Mouse (Mus musculus) small intestine, adult 2 months (tissue): ENCODE measurements at regions not wholly inside any gene's neighbourhood (a gene's known extent, or its start where the extent isn't known, plus 50 kb on each side); places are given as distances from the start of the nearest gene placed in this dataset.
A peak's percentile ranks its signal among the peaks of the same experiment; 100 is the strongest.

Experiments
- H3K27ac ChIP-seq: fragments of 200-500 bp; 2 replicates; pipeline ENCODE4 v1.5.1; 2012; ENCODE audit warnings: low read depth, low read length, control low read depth, inconsistent platforms; ENCODE audit not compliant: insufficient read depth
- H3K27me3 ChIP-seq: fragments of 200-500 bp; 2 replicates; pipeline ENCODE4 v1.6.1; 2012; ENCODE audit warnings: mild to moderate bottlenecking, moderate library complexity, low read length, inconsistent platforms; ENCODE audit not compliant: control insufficient read depth, insufficient read depth
- H3K36me3 ChIP-seq: fragments of 200-500 bp; 2 replicates; pipeline ENCODE4 v1.6.1; 2012; ENCODE audit warnings: mild to moderate bottlenecking, low read length, control low read depth, inconsistent platforms; ENCODE audit not compliant: control insufficient read depth, insufficient read depth
- H3K4me1 ChIP-seq: fragments of 200-500 bp; 2 replicates; pipeline ENCODE4 v1.6.1; 2012; ENCODE audit warnings: low read length, inconsistent platforms, mixed read lengths; ENCODE audit not compliant: control insufficient read depth, insufficient read depth, insufficient read length
- H3K4me3 ChIP-seq: fragments of 200-500 bp; 2 replicates; pipeline ENCODE4 v1.5.1; 2012; ENCODE audit warnings: low read depth, mild to moderate bottlenecking, control low read depth, inconsistent platforms, low read length, moderate library complexity
- CTCF ChIP-seq: fragments of 200-500 bp; IDR thresholded peaks from 2 replicates; pipeline ENCODE4 v1.5.1; 2012; ENCODE audit warnings: low read depth, mild to moderate bottlenecking, control low read depth, inconsistent platforms, low read length, moderate library complexity, mixed read lengths; ENCODE audit not compliant: insufficient replicate concordance, insufficient read length; ENCODE audit errors: extremely low read depth
- POLR2A ChIP-seq: fragments of 200-500 bp; IDR thresholded peaks from 2 replicates; pipeline ENCODE4 v1.6.1; 2012; ENCODE audit warnings: low read depth, mild to moderate bottlenecking, control low read depth, inconsistent platforms, low read length, moderate library complexity
- WGBS: fragments of 180-500 bp; shearing (Covaris S2); methylation state at CpG from one replicate; pipeline ENCODE4 v1.1.7; 2018; 5-methylcytosine and 5-hydroxymethylcytosine counted together

DNA sequence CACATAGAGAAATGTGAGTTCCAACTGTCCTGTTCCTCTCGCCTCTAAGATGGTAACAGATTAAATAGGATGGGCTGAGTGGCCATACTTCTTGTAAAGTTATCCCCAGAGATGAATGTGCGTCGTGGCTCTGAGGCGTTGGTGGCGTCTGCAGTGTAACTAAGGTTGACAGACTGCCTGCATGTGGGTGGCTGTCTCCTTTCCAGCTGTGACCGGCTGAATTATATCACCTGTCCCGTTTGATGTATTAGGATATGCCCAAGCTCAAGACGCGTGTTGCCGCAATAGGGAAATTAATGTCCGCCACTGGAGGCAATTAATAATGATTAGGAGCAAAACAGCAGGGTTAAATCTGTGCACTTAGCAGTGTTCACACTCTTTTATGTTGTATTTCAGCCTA lies 240.9 kb downstream of the Skap2 start:
- Histone ChIP-seq H3K4me3 (no peak overlapping the region), H3K4me1 (no peaks in the 10 kb centered on the region), H3K27me3 (no peaks in the 10 kb centered on the region; the same call in 1 of the 2 replicates), H3K36me3 (no peaks in the 10 kb centered on the region), H3K27ac (no peak overlapping the region)
- no peak for TF ChIP-seq POLR2A
- no peak for TF ChIP-seq CTCF
- WGBS: 49% methylated on average over 11 of the region's 11 CpGs

DNA sequence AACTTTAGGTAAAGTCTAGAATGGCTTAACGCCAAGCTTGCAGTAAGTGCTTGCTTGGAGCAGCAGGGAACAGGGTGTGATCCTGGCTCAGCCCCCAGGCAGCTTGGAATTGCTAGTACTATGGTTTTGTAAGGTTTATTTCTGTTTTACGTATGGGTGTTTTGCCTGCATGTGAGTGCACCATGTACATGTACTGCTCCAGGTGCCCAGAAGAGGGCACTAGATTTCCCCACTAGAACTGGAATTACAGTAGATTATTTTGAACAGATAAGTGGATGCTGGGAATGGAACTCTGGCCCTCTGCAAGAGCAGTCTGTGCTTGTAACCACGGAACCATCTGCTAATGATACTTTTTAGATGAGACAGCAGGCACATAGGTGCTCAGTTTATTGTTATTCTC lies 237.6 kb downstream of the Skap2 start:
- Histone ChIP-seq H3K27me3 (no peaks in the 10 kb centered on the region; the same call in 1 of the 2 replicates), H3K4me1 (no peaks in the 10 kb centered on the region), H3K4me3 (no peak overlapping the region), H3K36me3 (no peaks in the 10 kb centered on the region), H3K27ac (no peak overlapping the region)
- 81% methylated on average over 3 of the region's 3 CpGs for WGBS
- no peak for TF ChIP-seq POLR2A
- TF ChIP-seq CTCF: no peak

GRCm38 (mm10) chr6:51785615-51786014 lies 226.7 kb downstream of the Skap2 start:
- TF ChIP-seq CTCF (no peak), POLR2A (no peak)
- WGBS: 23% methylated on average over 3 of the region's 3 CpGs

DNA sequence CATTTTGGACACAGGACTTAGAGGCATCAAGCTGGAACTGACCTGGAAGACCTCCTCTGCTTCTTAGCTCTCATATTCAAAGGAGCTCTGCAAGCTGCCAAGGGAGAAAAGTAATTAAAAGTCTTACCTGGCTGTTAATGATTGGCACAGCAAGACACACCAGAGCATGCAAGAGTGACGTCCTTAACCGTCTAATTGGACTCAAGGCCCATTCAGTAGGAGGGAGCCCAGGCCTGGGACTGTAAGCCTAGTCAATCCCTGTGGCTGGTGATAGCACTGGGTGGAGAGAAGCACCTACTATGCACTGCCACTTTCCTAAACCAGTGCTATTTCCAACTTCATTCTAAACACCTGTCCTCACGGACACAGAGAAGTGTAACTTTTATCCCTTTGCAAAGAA lies 225.5 kb downstream of the Skap2 start:
- no peaks in the 10 kb centered on the region for H3K4me1 ChIP-seq
- no peak overlapping the region for H3K4me3 ChIP-seq
- no peak for TF ChIP-seq CTCF
- TF ChIP-seq POLR2A: no peak
- no peaks in the 10 kb centered on the region for H3K27me3 ChIP-seq
- WGBS: 66% methylated on average over 3 of the region's 3 CpGs
- H3K27ac ChIP-seq: no peak overlapping the region
- no peaks in the 10 kb centered on the region for H3K36me3 ChIP-seq

More at GRCm38 (mm10) chr6:51785615-51786014, 226.7 kb downstream of the Skap2 start:
- no peak overlapping the region for H3K27ac ChIP-seq
- H3K4me3 ChIP-seq: no peak overlapping the region
- no peaks in the 10 kb centered on the region for H3K36me3 ChIP-seq
- no peaks in the 10 kb centered on the region for H3K4me1 ChIP-seq
- no peaks in the 10 kb centered on the region for H3K27me3 ChIP-seq

DNA sequence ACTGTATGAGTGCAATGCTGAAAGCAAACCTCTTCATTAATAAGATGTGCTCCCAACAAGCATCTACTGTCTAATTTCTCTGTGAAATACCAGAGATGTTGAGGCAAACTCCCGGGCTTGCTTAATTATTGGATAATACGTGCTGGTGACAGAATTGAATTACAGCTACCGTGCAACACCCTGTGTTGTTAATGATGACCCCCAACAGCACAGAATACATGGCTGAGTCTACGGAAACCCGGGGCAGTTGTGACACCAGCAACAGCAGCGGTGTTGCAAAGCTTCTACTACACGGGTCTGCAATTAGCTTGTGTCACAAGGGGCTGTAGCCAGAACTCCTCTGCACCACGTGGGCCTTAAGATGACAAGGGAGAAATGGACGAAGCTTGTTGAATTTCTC lies 224.2 kb downstream of the Skap2 start:
- Histone ChIP-seq H3K4me3 (no peak overlapping the region), H3K4me1 (no peaks in the 10 kb centered on the region), H3K27me3 (no peaks in the 10 kb centered on the region), H3K27ac (no peak overlapping the region), H3K36me3 (no peaks in the 10 kb centered on the region)
- no peak for TF ChIP-seq POLR2A
- no peak for TF ChIP-seq CTCF
- 86% methylated on average over 9 of the region's 9 CpGs for WGBS

GRCm38 (mm10) chr6:51790293-51790692 lies 222.1 kb downstream of the Skap2 start:
- TF ChIP-seq CTCF (no peak), POLR2A (no peak)
- Histone ChIP-seq H3K4me3 (no peak overlapping the region), H3K27ac (no peak overlapping the region), H3K27me3 (no peaks in the 10 kb centered on the region), H3K36me3 (no peaks in the 10 kb centered on the region), H3K4me1 (no peaks in the 10 kb centered on the region)
- 33% methylated on average over 5 of the region's 5 CpGs for WGBS

GRCm38 (mm10) chr6:51790693-51791092 lies 221.7 kb downstream of the Skap2 start:
- no peaks in the 10 kb centered on the region for H3K27me3 ChIP-seq
- H3K4me1 ChIP-seq: no peaks in the 10 kb centered on the region
- WGBS: 74% methylated on average over 7 of the region's 7 CpGs
- no peak overlapping the region for H3K4me3 ChIP-seq
- TF ChIP-seq POLR2A (no peak), CTCF (no peak)
- H3K36me3 ChIP-seq: no peaks in the 10 kb centered on the region
- H3K27ac ChIP-seq: no peak overlapping the region

DNA sequence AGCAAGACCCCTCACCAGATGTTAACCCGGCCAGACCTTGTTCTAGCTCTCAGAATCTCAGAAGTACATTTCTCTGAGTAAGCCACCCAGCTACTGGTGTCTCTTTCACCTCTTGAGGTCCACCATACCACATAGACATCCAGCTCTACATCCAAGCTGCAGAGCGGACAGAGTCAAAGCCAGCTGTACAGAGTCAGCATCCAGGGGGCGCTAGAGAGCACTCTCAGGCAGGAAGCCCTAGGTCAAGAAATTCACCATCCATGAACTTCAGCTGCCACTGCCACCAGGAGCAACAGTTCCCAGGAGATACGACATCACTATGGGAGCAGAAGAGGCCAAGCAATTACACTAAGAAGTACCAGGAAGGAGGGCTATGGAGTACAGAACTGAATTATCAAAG lies 217.0 kb downstream of the Skap2 start:
- no peaks in the 10 kb centered on the region for H3K27me3 ChIP-seq
- WGBS: 59% methylated on average over 4 of the region's 4 CpGs
- no peak overlapping the region for H3K27ac ChIP-seq
- H3K4me1 ChIP-seq: no peaks in the 10 kb centered on the region
- no peaks in the 10 kb centered on the region for H3K36me3 ChIP-seq
- no peak overlapping the region for H3K4me3 ChIP-seq
- peak; percentile 73; the same call in 1 of the 2 replicates for TF ChIP-seq CTCF
- TF ChIP-seq POLR2A: no peak
